Mouse (Mus musculus) kidney, postnatal 36 days (tissue): Measurements from ENCODE around the gene Ccdc188.
"Not testable (repeated sequence)": the region's sequence is repeated elsewhere in the genome, so short reads cannot be mapped to it uniquely, and the experiment has no call there.

ENCODE experiments used
- DNase-seq, 2 experiments: peaks; one replicate each; pipeline ENCODE4 v3.0.0; 2021 to 2022; ENCODE audit warnings: mixed read lengths in 2 of 2

The Ccdc188 gene

GRCm38 (mm10) chr16:18217579-18217978, at the start of gene Ccdc188:
TSS of gene Ccdc188 (plus strand) at chr16:18217879.
- DNase-seq: no peak

- DNase-seq: no peak
Observed at GRCm38 (mm10) chr16:18169156-18169555, 48.5 kb upstream of the Ccdc188 start.

GRCm38 (mm10) chr16:18169776-18170175, 47.9 kb upstream of the Ccdc188 start:
- no peak for DNase-seq

GRCm38 (mm10) chr16:18172266-18172855, 45.3 kb upstream of the Ccdc188 start:
- DNase-seq: peak; percentile 70 to 94

GRCm38 (mm10) chr16:18173231-18173630, 44.4 kb upstream of the Ccdc188 start:
- no peak for DNase-seq

- no peak for DNase-seq
Observed at GRCm38 (mm10) chr16:18173788-18174187, 43.9 kb upstream of the Ccdc188 start.

- DNase-seq: no peak
Observed at GRCm38 (mm10) chr16:18175817-18176541, 41.7 kb upstream of the Ccdc188 start.

- DNase-seq: peak; percentile 12 to 60
Observed at GRCm38 (mm10) chr16:18176758-18177157, 40.9 kb upstream of the Ccdc188 start.

- DNase-seq: no peak
Observed at GRCm38 (mm10) chr16:18179591-18179990, 38.1 kb upstream of the Ccdc188 start.

- no peak for DNase-seq
Observed at GRCm38 (mm10) chr16:18181398-18181797, 36.3 kb upstream of the Ccdc188 start.

- no peak for DNase-seq
Observed at GRCm38 (mm10) chr16:18182766-18183165, 34.9 kb upstream of the Ccdc188 start.

GRCm38 (mm10) chr16:18185715-18186449, 31.8 kb upstream of the Ccdc188 start:
- no peak for DNase-seq

- no peak for DNase-seq
Observed at GRCm38 (mm10) chr16:18186798-18187197, 30.9 kb upstream of the Ccdc188 start.

GRCm38 (mm10) chr16:18187221-18187620, 30.5 kb upstream of the Ccdc188 start:
- no peak for DNase-seq

GRCm38 (mm10) chr16:18191006-18191405, 26.7 kb upstream of the Ccdc188 start:
- DNase-seq: no peak

GRCm38 (mm10) chr16:18194208-18194985, 23.3 kb upstream of the Ccdc188 start:
- DNase-seq: peak; percentile 68 to 77

- DNase-seq: peak; percentile 14 to 34
Observed at GRCm38 (mm10) chr16:18195068-18195467, 22.6 kb upstream of the Ccdc188 start.

GRCm38 (mm10) chr16:18195561-18195960, 22.1 kb upstream of the Ccdc188 start:
- DNase-seq: not testable (repeated sequence)

GRCm38 (mm10) chr16:18197881-18198280, 19.8 kb upstream of the Ccdc188 start:
- no peak for DNase-seq

GRCm38 (mm10) chr16:18198365-18199098, 19.1 kb upstream of the Ccdc188 start:
- no peak for DNase-seq

GRCm38 (mm10) chr16:18200062-18200461, 17.6 kb upstream of the Ccdc188 start:
- no peak for DNase-seq

GRCm38 (mm10) chr16:18201620-18202019, 16.1 kb upstream of the Ccdc188 start:
- no peak for DNase-seq
